Mouse (Mus musculus): Measurements from ENCODE around the gene Camta2.

DNA sequence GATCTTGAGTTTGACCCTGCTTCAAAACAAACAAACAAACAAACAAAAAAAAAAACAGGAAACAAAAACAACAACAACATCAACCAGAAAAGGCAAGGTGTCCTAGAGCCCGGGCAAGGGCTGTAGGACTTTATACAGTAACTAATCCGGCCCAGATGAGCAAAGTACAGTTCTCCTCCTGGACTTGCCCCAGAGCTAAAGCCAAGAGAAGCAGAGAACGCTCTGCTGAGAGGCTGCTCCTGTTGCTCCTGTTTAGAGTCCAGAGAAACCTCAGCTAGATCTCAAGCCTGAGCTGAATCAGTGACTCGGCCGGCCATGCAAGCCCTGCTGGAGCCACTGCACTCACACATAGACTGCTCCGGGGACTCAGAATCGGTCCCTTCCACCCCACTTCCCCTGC lies 57.8 kb downstream of the Camta2 start:
- TF ChIP-seq CTCF (conservative IDR thresholded peaks at IDR 0.05; ENCODE audit: low read length) (no peak), NANOG (IDR thresholded peaks at IDR 0.05; ENCODE audit: borderline replicate concordance, low read length) (no peak), POU5F1 (IDR thresholded peaks at IDR 0.05; ENCODE audit: borderline replicate concordance, low read length) (no peak)

All from E14TG2a.4 (cell line).